Mouse (Mus musculus): ENCODE results near the gene Baiap2l2. TPM values are rescaled to one million over a fixed set of nuclear protein-coding genes. Genes with fewer than 3 reads are reported as not detected.
A peak's percentile ranks its signal among the peaks of the same experiment; 100 is the strongest.

The Baiap2l2 gene
- polyA plus RNA-seq, 1 experiment = 1.3 TPM

DNA sequence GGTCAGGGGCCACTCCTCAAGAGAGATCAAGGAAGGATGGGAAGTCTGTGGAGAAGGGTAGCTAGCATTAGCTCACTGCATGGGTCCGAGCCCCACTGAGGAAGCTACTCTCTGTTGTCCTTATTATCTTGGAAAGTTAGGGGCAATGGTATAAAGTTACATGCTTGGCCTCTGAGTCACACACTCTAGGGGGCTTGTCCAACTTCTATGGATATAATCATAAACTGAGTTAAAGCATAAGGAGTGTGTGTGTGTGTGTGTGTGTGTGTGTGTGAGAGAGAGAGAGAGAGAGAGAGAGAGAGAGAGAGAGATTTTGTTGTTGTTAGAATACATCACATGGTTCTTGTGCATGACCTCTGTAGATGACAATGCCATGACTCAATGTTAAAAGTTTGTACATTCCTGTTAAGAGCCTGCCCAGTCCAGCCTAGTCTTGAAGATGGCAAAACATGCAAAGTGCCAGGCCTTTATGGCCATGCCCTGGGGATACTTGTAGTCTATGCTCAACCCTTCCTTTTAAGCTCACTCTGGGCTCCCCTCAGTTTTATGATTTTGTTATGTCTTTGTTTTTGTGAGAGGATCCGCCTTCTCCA is 14.3 kb upstream of the Baiap2l2 start:
- peak; percentile 55 for DNase-seq (ENCODE audit: low read depth)

DNA sequence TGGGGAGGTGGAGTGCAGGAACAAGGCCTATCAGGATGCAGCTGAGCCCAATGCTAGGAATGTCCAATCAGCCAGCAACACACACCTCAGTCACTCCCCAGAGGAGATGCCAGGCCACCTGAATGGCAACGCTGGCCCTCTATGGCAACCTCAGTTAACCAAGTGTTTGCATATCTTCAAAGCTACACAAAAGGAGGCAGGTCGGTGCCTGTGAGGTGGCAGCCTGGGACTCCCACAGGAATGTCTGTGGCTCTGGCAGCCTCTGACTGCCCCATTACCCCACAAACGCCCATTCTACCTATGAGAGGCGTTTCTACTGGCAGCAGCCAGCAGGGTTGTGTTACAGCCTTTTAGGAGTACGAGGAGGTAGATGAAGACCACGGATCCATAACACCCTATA is 13.2 kb upstream of the Baiap2l2 start:
- no peak for DNase-seq (ENCODE audit: low read depth)

DNA sequence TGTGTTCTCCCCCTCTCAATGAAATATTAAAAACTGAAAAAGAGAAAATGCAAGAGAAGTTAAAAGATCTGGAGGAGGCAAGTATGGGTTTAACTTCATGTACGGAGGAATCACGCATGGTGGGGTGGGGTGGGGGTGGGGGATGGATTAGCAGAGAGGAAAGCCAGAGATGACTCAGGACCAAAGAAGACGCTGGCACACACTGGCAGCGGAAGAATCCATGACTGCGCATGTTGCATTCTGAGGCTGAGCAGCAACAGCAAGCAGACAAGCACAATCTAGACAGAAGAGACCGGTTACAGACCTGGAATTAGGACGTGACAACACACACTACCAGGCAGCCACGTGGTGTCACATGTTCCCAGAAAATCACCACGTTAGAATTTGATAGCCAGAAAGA is 7.4 kb upstream of the Baiap2l2 start:
- DNase-seq (ENCODE audit: low read depth) = no peak

DNA sequence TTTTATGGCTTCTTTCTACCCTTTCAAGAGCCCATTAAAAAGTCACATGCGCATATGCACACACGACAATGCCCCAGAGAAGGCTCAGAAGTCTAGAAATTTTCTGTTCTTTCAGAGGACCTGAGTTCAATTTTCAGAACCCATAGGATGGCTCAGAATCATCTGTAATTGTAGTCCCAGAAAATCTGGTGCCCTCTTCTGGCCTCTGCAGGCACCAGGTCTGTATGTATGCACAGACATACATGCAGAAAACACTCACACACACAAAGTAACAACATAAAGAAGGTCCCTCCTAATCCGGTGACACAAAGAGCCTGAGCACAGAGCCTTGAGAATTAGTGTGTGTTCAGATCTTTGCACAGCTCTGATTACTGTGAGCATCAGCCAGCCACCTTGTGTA is 5.0 kb upstream of the Baiap2l2 start:
- no peak for DNase-seq (ENCODE audit: low read depth)

DNA sequence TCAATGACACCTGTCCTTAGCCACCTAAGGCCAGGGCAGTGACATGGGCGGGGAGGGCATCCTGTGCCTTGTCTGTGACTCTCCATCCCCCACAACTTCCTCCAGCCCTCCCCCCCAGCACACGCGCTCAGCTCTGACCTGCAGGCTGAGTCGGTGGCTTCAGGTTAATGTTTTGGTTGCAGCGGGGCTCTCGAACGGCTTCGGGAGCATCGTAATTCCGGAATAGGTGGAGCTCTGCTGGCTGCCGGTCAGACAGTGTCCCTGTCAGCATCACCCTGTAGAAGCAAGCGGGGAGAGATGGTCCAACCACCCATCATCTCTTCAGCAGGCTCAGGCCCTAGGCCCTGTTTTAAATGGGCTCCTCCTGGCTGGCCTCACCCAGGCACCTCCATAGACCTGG is 4.1 kb upstream of the Baiap2l2 start:
- no peak for DNase-seq (ENCODE audit: low read depth)

DNA sequence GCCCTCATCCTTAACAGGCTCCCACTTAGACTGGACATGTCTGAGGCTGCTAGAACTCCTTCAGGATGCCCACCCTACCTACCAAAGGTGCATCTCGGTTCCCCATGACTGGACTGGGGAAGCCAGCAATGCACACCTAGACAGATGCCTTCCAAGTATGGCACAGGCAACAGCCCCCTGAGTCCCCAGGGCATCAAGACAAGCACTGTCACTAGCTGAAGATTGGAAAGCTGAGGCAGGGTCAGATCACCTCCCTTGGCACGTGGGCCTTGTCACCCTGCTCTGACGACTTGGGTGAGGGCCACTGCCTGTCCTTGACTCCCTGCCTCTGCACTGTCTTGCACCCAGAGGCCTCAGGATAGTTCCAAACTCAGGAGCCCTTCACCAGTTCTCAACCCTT is 3.0 kb upstream of the Baiap2l2 start:
- DNase-seq (ENCODE audit: low read depth) = no peak

DNA sequence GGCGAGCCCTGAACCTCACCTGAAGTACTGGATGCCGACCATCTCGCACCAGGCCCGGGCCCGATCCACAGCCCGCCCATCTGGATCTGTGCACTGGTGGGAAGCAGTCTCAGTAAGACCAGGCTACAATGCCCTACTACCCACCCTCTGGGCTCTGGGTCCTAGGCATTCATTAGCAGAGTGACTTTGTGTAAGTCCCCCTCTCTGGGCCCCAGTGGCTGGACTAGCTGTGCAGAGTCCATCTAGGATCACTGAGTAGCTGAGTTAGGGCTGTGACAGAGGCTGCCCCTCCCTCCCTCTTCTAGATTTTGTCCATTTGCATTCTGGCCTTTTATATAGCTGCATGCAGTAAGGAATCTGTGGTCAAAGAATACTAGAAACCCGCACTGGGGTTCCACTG is 1.8 kb upstream of the Baiap2l2 start:
- DNase-seq (ENCODE audit: low read depth) = no peak

DNA sequence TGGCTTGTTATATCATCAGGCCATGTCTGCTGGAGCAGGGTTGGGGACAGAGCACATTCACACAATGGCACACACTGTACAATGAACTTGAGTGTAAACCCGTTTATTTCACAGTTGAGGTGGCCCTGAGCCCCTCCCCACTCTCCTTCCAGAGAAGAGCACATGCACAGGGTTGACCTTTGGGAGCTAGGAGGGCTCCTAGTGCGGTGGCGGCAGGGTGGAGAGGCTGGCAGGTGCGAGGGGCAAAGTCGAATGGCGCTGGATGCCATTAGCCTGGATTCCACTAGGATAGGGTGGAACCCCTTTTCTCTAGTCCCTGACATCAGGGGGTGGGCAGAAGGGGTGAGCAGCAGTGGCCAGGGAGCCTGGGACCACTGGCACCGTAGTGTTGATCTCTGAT is 804 bp upstream of the Baiap2l2 start:
- no peak for DNase-seq (ENCODE audit: low read depth)

DNA sequence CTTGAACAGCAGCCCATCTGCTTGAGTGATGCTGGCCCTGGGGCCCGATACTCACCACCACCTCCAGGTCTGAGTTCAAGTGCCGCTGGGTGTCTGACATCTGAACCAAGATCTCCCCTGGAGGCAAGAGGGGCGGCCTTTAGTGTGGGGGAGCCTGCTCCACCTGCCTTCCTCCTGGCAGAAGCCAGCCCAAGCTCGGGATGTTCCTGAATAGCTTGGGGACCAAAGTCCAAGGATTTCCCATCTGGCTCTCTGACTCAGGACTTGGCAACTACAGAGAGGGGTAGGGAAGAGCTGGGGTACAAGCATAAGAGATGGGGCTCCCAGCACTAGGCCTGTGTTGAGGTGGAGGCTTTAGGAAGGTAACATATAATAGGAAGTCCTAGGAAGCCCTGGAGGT is 2.0 kb downstream of the Baiap2l2 start:
- no peak for DNase-seq (ENCODE audit: low read depth)

DNA sequence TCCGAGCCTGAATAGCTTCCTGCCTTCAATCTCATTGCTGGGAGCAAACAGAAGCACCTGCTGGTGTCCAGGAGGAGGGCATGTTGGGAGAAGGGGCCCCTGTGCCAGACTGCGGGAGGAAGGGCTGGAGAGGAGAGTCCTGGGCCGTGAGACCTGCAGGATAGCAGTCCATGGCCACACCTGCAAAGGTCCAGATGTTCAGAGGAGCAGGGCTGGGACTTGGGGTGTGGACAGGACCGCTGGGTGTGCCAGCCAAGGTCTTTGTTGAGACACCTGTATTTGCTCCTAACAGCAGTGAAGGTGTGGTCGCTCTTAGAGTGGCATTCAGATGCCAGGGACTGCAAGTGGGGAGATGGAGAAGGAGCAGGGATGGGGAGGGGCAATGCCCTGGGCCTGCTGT is 2.9 kb downstream of the Baiap2l2 start:
- no peak for DNase-seq (ENCODE audit: low read depth)

DNA sequence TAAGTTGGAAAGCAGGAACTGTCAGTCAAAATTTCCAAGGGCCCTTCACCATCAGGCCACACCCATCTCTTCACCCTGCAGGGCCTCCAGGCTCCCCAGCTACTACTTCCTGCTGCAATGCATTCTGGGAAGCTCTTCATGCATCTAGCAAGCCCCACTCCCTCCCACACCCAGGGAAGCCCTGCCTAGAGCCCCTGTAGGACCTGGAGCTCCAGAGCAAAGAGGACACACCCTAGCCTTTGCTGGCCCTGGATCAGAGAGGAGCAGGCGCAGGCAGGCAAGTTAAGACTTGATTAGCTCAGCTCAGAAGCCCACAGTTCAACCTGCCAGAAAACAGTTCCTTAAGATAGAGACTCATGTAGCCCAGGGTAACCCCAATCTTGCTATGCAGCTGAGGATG is 3.9 kb downstream of the Baiap2l2 start:
- DNase-seq (ENCODE audit: low read depth) = no peak

DNA sequence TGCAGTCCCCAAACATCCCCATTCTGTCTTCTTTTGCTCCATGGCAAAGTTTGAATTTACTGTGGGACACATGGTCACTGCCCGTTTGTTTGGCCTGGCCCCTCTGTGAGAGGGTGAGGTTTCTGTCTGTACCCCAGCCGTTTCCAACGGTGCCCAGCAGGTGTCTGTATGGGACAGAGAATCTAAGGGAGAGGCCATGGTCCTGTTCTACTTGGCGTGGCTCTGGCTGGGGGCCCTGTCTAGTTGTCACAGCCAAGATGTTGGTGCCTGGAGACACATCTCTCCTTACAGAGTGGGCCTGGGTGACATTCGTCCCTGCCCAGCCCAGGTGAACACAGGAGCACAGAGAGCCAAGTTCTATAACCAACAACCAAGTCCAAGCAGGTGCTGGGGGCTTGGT is 4.5 kb downstream of the Baiap2l2 start:
- DNase-seq (ENCODE audit: low read depth) = no peak

DNA sequence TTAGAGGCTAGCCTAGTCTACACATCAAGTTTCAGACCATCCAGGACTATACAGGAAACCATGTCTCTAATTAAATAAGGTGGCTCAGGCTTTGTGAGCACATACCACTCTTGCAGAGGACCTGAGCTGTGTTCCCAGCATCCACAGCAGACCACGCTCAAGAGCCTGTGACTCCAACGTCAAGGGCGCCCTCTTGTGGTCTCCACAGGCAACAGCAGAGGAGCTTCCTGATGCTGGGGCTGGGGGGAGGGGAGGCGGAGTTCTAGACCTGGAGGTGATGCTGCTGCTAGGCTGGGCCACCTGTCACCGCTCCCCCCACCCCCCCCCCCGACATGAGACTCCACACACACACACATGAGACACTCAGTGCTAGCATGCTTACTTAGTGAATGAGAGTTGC is 5.1 kb downstream of the Baiap2l2 start:
- no peak for DNase-seq (ENCODE audit: low read depth)

DNA sequence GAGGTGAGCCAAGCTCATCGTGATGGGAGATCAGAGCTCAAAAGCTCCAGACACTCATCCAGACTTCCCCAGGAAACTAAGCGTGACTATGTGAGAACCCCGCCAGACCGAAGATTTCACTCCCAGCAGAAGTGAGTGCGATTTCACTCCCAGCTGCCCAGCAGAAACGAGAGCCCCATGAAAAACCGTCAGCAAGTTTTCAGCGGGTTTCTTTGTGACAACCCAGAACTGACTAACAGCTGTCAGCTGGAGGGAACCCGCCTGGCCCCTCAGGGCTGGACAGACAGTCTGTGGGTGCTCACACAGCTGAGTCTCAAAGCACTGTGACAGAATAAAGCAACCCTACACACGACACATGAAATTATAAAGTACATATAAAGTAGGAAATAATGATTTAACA is 7.6 kb downstream of the Baiap2l2 start:
- no peak for DNase-seq (ENCODE audit: low read depth)

DNA sequence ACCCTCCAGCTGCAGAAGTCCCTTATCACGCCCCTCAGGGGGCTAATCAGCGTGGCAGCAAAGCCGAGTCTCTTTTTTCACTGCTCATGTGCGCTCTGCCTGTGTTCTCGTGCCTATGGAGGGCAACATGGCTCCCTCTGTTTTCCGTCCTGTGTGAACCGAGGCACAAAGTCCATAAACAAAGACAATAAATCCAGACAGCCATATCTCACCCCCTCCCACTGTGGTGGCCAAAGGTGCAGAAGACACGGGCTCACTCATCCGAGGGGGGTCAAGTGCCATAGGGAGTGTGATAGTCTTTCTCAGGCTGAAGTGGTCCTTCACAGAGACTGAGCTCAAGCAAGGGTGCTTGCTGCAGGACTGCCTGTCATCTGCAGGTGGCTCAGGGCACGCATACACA is 12.3 kb downstream of the Baiap2l2 start:
- DNase-seq (ENCODE audit: low read depth) = no peak

DNA sequence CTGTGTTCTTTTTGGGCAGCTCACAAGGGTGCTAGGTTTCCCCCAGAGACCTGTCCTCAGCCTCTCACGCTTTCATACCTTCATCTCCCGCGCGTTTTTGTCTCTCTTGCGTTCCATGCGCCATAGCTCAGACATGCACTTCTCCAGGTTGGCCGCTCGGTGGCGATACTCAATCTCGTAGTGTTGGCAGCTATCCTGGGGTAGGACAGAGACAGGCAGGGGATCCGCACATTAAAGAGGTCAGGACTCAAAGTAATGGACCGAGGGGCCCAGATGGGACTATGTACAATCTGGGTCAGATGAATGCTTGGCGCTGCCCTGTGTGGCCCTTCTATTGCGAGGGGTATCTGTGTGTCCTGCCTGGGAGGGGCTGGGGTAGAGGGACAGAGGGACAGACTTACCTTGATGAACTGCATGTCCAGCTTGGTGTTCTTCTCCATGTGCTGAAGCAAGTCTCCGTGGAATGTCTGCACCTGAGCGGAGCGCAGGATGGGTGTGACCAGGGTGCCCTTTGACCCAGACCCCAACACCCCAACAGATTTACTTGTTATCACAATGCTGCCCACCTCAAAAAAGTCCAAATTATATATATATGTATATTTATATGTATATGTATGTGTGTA is 14.1 kb downstream of the Baiap2l2 start:
- no peak for DNase-seq (ENCODE audit: low read depth)

DNA sequence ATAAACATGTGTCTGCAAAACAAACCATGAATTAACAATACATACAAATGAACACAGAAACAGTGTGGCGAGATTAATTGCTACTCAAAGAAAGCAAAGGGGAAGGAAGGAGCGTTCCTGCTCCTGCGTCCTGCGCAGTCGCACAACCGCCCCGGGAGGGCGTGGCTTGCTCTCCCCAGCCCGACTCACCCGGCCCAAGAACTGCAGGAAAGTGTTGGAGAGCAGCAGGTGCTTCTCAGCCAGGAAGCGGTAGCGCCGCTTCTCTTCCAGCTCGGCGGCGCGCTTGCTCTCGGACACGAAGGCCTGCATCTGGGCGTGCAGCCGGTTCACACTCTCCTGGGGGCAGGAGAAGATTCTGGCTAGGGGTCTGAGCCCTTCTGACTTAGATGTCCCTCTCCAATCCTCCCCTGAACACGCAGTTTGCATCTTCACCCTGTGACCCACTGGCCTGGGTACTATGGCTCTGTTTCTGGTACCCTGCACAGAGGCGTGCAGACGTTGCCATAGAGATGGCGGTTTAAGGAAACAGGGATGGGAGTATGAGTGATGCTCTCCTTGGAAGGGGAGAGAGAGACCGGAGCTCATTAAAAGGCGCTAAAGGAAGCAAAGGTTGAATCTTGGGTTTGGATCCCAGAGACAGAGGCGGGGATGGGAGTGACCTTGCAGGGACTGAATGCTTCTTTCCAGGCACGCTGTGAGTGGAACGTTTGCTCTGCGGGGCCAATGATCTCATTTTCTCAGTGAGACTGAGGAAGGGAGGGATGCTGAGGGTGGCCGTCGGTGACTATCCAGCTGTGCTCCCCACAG is 14.8 kb downstream of the Baiap2l2 start:
- peak; percentile 19 for DNase-seq (ENCODE audit: low read depth)

DNA sequence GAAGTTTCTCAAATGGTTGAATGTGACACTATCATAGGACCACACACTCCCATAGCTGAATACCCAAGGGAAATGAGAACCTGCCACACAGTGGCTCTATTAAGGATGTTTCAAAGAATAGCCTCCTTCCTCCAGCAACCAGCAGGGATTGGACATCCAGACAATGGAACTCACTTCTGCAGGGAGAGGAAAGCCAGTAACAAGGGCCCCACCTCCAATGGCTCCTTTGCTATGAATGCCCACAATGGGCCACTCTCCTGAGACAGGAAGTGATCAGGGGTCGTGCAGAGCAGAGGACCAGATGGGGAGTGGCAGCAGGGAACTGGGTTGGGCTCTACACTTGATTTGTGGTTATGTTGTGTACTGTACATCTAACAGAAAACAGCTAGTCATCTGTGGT is 16.8 kb downstream of the Baiap2l2 start:
- no peak for DNase-seq (ENCODE audit: low read depth)

DNA sequence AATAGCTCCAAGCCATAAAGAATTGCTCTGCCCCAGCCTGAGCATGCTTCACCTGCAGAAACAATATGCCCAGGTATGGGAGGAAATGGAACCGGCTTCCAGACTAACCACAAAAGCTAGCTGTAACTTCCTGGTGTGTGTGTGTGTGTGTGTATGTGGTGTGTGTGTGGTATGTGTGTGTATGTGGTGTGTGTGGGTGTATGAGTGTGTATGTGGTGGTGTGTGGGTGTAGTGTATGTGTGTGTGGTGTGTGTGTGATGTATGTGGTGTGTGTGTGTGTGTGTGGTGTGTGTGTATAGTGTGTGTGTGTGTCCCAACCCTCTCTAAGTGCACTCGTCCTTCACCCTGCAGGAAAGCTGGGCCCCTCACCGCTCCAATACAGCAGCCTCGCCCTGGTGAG is 20.0 kb downstream of the Baiap2l2 start:
- no peak for DNase-seq (ENCODE audit: low read depth)

DNA sequence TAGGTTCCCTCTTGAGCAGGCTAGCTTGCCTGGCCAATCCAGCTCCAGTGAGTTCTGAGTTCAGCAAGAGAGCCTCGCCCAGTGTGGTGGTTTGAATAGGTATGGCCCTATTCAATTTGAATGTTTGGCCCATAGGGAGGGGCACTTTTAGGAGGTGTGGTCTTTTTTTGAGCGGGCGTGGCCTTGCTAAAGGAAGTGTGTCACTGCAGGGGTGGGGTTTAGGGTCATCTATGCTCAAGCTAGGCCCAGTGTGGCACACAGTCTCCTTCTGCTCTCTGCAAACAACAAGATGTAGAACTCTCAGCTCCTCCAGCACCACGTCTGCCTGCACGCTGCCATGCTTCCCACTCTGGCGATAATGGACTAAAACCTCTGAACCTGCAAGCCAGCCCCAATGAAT is 21.6 kb downstream of the Baiap2l2 start:
- DNase-seq (ENCODE audit: low read depth) = no peak

DNA sequence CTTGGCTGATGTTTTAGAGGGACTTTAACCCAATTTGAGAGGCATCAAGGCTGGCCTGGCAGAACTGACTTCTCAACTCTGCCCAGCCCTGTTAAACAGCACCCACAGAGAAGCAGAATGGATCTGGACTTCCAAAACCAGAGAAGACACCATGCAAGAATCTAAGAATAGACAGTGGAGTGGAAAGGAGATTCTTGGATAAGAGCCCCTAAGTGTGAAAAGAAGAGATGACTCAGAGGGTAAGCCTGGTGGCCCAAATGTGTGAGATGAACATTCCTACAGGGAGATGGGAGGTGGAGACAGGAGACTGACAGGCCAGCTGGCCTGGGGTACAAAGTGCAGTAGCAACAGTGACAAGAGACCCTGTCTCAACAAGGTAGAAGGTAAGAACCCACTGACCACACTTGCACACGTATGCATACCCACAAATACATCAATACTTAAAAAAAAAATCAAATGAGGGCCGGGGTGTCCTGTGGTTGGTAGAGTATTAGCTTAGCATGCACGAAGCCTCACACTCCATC is 22.5 kb downstream of the Baiap2l2 start:
- DNase-seq (ENCODE audit: low read depth) = no peak

DNA sequence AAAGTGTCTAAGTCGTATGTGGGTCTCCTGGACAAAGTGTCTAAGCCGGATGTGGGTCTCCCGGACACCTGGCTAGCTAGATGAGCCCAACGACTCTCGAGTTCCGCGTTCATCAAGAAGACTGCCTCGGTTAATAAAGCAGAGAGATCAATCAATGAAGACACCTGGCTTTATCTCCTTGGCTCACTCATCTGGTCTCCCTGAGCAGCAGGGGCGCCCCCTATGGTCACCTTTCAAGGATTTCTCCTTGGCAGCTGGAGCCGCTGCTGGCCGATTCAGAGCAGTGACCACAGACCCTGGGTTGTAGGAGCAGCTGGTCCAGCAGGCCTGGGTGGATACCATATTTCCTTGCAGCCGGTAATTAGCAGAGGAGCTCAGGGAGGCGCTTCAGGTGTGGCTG is 23.0 kb downstream of the Baiap2l2 start:
- DNase-seq (ENCODE audit: low read depth) = no peak

DNA sequence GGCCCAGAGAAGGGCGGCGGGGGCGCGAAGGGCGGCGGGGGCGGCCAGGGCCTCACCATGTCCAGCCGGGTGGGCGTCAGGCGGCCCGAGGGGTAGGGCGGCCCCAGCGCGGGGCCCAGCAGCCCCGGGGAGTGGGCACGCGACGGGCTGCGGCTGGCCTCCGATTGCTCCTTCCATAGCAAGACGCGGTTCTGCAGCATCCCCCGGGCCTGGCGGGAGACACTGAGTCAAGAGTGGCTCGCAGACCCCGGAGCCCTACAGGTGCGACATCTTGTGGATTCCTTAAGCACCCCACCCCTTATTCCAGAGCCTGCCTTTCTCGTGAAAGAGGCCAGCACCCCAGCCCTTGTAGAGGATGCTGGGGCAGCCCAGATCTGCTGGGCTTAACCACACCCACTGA is 23.6 kb downstream of the Baiap2l2 start:
- no peak for DNase-seq (ENCODE audit: low read depth)
